Mouse (Mus musculus) lung, postnatal 0 days (tissue): ENCODE measurements around the gene Fxyd2. TPM values are rescaled to one million over a fixed set of nuclear protein-coding genes. Genes with fewer than 3 reads are reported as not detected.

Source experiments
- ATAC-seq: fragments of 200-750 bp; cut with Nextera tagmentation; 2 replicates; pipeline ENCODE4 v1.8.0; 2017; ENCODE audit warnings: moderate library complexity
- DNase-seq: peaks from one replicate; pipeline ENCODE4 v3.0.0-alpha.2; 2016; ENCODE audit warnings: low spot score
- H3K27ac ChIP-seq: fragments of 300-500 bp; sonication (generic); 2 replicates; pipeline ENCODE4 v1.5.1; 2014; ENCODE audit warnings: antibody characterized with exemption, mild to moderate bottlenecking, low read length, mixed read lengths
- H3K27me3 ChIP-seq: fragments of 300-500 bp; sonication (generic); replicated peaks from 2 replicates; pipeline ENCODE4 v1.6.1; 2014; ENCODE audit warnings: low read length, mixed read lengths; ENCODE audit not compliant: insufficient read depth
- H3K36me3 ChIP-seq: fragments of 300-500 bp; sonication (generic); 2 replicates; pipeline ENCODE4 v1.6.1; 2014; ENCODE audit warnings: low read length, mixed read lengths; ENCODE audit not compliant: insufficient read depth
- H3K4me1 ChIP-seq: fragments of 300-500 bp; sonication (generic); 2 replicates; pipeline ENCODE4 v1.6.1; 2014; ENCODE audit warnings: antibody characterized with exemption, low read depth, low read length, mixed read lengths; ENCODE audit not compliant: insufficient read depth
- H3K4me2 ChIP-seq: fragments of 300-500 bp; sonication (generic); replicated peaks from 2 replicates; pipeline ENCODE4 v1.6.1; 2014; ENCODE audit warnings: low read depth, mild to moderate bottlenecking, low read length, moderate library complexity, mixed read lengths
- H3K4me3 ChIP-seq: fragments of 300-500 bp; sonication (generic); 2 replicates; pipeline ENCODE4 v1.5.1; 2014; ENCODE audit warnings: low read depth, low read length
- H3K9ac ChIP-seq: fragments of 300-500 bp; sonication (generic); replicated peaks from 2 replicates; pipeline ENCODE4 v1.6.1; 2014; ENCODE audit warnings: low read depth, mild to moderate bottlenecking
- H3K9me3 ChIP-seq: fragments of 300-500 bp; sonication (generic); 2 replicates; pipeline ENCODE4 v1.6.1; 2016; ENCODE audit warnings: low read length, mixed read lengths
- CTCF ChIP-seq: IDR thresholded peaks from 2 replicates; pipeline ENCODE4 v1.5.1; 2016; ENCODE audit warnings: antibody characterized with exemption, mild to moderate bottlenecking
- EP300 ChIP-seq: IDR thresholded peaks from 2 replicates; pipeline ENCODE4 v1.6.1; 2016; ENCODE audit warnings: antibody characterized with exemption, mild to moderate bottlenecking, control low read depth
- WGBS: fragments of 180-500 bp; shearing (Covaris S2); extraction: QIAGEN DNeasy Blood & Tissue Kit; methylation state at CpG from one replicate; pipeline ENCODE4 v1.1.7; 2014; 5-methylcytosine and 5-hydroxymethylcytosine counted together
- polyA plus RNA-seq: library from polyadenylated mRNA; unstranded; fragments of >200 nt; fragmentation: Nextera tagmentation; extraction: Ambion mirVana; gene quantifications from 2 replicates; pipeline ENCODE4 v1.2.1, GENCODE M21; 2015

Gene Fxyd2
- polyA plus RNA-seq, 1 experiment from 2014 or later = 1.2 TPM

DNA sequence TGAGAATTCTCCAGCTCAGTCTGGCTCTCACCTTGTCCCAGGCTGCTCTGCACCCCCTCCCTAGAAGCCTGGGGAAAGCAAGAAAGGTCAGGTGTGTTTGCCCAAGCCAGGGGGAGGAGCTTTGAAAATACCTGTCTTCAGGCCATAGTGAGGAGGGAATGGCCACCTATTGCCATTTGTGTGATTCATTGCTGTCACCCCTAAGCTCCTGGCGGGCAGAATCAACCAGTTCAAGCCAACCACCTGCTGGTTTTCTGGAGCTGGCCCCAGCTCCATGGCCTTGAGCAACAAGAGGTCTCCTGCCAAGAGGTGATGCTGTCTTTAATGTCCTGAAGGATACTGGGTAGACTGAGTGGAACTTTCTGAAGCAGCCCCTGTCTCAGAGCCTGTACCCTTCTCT, 1.1 kb upstream of the Fxyd2 start:
- no peak for DNase-seq
- ATAC-seq = no peak
- Histone ChIP-seq H3K4me2 (no peak overlapping the region), H3K9me3 (no peaks in the 10 kb centered on the region), H3K36me3 (no peaks in the 10 kb centered on the region), H3K27me3 (no peaks in the 10 kb centered on the region), H3K4me1 (no peaks in the 10 kb centered on the region), H3K9ac (no peak overlapping the region), H3K27ac (no peak overlapping the region), H3K4me3 (no peak overlapping the region)
- WGBS = 36% methylated on average over 1 of the region's 1 CpGs
- no peak for TF ChIP-seq EP300
- no peak for TF ChIP-seq CTCF

DNA sequence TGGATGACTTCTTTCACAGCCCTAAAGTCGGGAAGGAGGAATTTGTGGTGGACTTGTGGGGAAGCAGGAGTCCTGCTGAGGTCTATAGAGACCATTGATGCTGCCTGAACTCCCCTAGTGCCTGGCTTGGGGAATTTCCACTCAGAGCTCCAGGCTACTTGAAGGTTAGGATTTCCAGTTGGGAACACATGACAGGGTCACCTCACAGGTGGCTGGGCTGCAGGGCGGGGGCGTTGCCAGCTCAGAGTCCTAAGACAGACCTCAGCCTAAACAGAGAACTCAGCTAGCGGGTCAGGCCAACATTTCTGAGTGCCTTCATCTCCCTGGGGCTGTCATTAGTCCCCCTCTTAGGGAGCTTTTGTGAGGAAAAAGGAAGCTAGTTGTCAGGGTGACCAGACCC, 2.4 kb downstream of the Fxyd2 start:
- no peak for TF ChIP-seq CTCF
- TF ChIP-seq EP300 = no peak
- H3K9me3 ChIP-seq = no peaks in the 10 kb centered on the region
- no peak overlapping the region for H3K4me2 ChIP-seq
- no peak for DNase-seq
- H3K4me3 ChIP-seq = no peak overlapping the region
- WGBS = 35% methylated on average over 4 of the region's 4 CpGs
- no peaks in the 10 kb centered on the region for H3K27me3 ChIP-seq
- H3K4me1 ChIP-seq = no peaks in the 10 kb centered on the region
- H3K36me3 ChIP-seq = no peaks in the 10 kb centered on the region
- H3K9ac ChIP-seq = no peak overlapping the region
- ATAC-seq = no peak
- H3K27ac ChIP-seq = no peak overlapping the region

DNA sequence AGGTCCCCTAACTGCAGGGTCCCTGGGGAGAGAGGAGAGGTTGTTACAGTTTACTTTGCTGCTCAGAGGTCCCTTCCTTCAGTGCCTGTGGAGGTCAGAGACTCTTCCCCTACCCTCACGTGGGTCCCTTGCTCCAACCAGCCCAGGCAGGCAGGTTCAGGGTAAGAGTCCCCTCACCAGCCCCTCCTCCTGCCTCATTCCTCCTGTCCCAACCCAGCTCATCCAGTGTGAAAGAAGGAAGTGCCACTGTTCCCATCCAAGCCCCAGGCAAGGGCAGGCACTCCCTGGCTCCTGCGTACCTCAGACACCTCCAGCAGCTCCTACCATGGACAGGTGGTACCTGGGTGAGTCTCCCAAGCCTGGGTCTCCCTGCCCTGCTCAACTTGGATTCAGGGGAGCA, 3.5 kb downstream of the Fxyd2 start:
- ATAC-seq = no peak
- Histone ChIP-seq H3K27me3 (no peaks in the 10 kb centered on the region), H3K9ac (no peak overlapping the region), H3K4me3 (no peak overlapping the region), H3K36me3 (no peaks in the 10 kb centered on the region), H3K4me2 (no peak overlapping the region), H3K4me1 (no peaks in the 10 kb centered on the region), H3K27ac (no peak overlapping the region), H3K9me3 (no peaks in the 10 kb centered on the region)
- no peak for DNase-seq
- TF ChIP-seq EP300 = no peak
- no peak for TF ChIP-seq CTCF
- 50% methylated on average over 2 of the region's 2 CpGs for WGBS

DNA sequence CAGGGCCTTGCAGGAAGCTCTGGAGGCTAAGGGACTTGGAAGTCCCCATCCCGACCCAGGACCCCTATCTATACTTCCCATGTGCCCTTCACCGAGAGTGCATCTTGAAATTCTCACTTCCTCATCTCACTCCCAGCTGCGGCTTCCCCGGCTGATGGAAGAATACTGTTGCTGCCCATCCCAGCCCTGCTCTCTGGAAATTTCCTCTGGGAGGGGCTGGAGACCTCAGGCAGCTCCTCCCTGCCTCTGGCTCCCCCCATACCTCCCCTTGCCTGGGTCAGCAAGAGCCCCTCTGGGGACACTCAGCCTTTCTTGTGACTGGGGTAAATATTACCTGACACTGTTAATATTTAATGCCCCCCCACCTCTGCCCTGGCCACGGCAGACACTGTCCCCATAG, 6.2 kb downstream of the Fxyd2 start:
- no peak for TF ChIP-seq EP300
- TF ChIP-seq CTCF = no peak
- Histone ChIP-seq H3K27me3 (no peaks in the 10 kb centered on the region), H3K4me1 (no peaks in the 10 kb centered on the region), H3K9ac (no peak overlapping the region), H3K9me3 (no peaks in the 10 kb centered on the region), H3K4me3 (no peak overlapping the region), H3K4me2 (no peak overlapping the region), H3K27ac (no peak overlapping the region), H3K36me3 (no peaks in the 10 kb centered on the region)
- WGBS = 39% methylated on average over 5 of the region's 5 CpGs
- ATAC-seq (no peak), DNase-seq (no peak)

DNA sequence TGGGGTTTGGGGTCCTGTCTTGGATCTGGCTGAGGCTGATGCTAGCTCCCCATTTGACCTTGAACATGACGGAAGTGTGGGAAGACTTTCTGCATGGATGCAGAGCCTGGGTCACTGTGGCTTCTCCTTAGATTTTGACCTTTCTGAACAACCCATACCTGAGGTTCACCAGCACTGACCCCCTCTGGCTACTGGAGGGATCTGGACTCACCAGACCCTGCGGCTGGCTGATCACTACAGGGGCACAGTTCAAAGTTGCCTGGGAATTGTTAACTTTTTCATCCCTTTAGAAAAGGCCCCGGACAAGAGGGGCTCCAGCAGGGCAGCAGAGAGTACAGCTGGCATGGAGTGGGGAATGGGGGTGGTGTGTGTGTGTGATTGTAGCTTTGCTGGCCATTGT, 7.3 kb downstream of the Fxyd2 start:
- Histone ChIP-seq H3K9ac (no peak overlapping the region), H3K27ac (no peak overlapping the region), H3K9me3 (no peaks in the 10 kb centered on the region), H3K36me3 (no peaks in the 10 kb centered on the region), H3K4me1 (no peaks in the 10 kb centered on the region), H3K27me3 (no peaks in the 10 kb centered on the region), H3K4me3 (no peak overlapping the region), H3K4me2 (no peak overlapping the region)
- 85% methylated on average over 3 of the region's 3 CpGs for WGBS
- DNase-seq (no peak), ATAC-seq (no peak)
- TF ChIP-seq CTCF (no peak), EP300 (no peak)

DNA sequence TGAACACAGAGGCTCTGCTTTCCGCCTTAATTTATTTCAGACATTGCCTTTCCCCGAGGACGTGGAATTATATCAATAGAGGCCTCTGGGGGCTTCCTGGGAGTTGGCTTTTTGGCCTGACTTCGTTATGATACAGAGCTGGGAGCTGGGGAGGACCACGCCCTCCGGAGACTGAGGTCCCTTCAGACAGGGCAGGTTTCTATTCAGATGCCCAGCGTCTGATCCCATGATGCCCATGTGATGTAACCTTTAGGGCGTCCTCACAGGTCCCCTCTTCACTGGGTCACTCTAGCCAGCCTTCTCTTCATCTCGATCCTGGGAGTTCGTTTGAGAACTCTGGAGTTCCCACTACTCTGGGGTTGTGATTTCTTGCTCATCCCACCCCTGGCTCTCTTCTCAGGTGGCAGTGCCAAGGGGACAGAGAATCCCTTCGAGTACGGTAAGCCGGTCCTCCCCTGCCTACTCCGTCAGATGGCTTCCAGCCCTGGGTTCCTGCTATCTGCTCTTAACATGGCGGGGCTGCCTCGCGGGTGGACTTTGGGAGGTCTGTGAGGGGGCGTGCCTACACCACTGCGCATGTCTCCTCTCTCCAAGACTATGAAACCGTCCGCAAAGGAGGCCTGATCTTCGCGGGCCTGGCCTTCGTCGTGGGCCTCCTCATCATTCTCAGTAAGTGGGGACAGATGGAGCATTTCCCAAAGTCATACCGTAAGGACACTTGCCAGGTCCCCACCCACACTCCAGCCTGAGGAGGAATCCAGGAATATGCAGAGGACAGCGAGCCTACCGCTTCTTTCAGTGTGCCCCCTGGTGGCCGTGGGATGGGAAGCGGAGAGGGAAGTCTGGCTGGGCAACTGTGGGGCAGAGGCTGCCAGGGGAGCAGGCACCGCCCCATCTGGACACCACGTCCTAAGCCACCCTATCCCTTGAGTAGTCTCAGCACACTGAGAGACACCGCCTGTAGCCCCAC, 8.5 kb downstream of the Fxyd2 start:
- no peaks in the 10 kb centered on the region for H3K27me3 ChIP-seq
- peak overlapping the region; percentile 43 for H3K4me2 ChIP-seq
- H3K4me3 ChIP-seq = no peak overlapping the region
- WGBS = 35% methylated on average over 33 of the region's 33 CpGs
- H3K4me1 ChIP-seq = no peaks in the 10 kb centered on the region
- ATAC-seq = peak; percentile 68
- no peak overlapping the region for H3K27ac ChIP-seq
- H3K9ac ChIP-seq = no peak overlapping the region
- TF ChIP-seq EP300 (no peak), CTCF (peak; percentile 89)
- H3K36me3 ChIP-seq = no peaks in the 10 kb centered on the region
- peak; percentile 77 for DNase-seq
- no peaks in the 10 kb centered on the region for H3K9me3 ChIP-seq
